Mouse (Mus musculus) hindbrain, postnatal 0 days (tissue): Measurements from ENCODE around the gene Tmc3. TPM values are rescaled to one million over a fixed set of nuclear protein-coding genes. Genes with fewer than 3 reads are reported as not detected.

Experiments used
- ATAC-seq: fragments of 200-750 bp; cut with Nextera tagmentation; 2 replicates; pipeline ENCODE4 v1.8.0; 2017; ENCODE audit warnings: mild to moderate bottlenecking, moderate TSS enrichment, moderate library complexity
- DNase-seq: peaks from one replicate; pipeline ENCODE4 v3.0.0-alpha.2; 2015; ENCODE audit warnings: low spot score
- H3K27ac ChIP-seq: fragments of 300-500 bp; sonication (generic); 2 replicates; pipeline ENCODE4 v1.5.1; 2014; ENCODE audit warnings: mild to moderate bottlenecking
- H3K27me3 ChIP-seq: fragments of 300-500 bp; sonication (generic); 2 replicates; pipeline ENCODE4 v1.6.1; 2014; ENCODE audit warnings: low read length, mixed read lengths; ENCODE audit not compliant: insufficient read depth
- H3K36me3 ChIP-seq: fragments of 300-500 bp; sonication (generic); 2 replicates; pipeline ENCODE4 v1.6.1; 2014; ENCODE audit warnings: low read length, mixed read lengths; ENCODE audit not compliant: insufficient read depth
- H3K4me1 ChIP-seq: fragments of 300-500 bp; sonication (generic); 2 replicates; pipeline ENCODE4 v1.6.1; 2014; ENCODE audit warnings: antibody characterized with exemption, low read length, mixed read lengths; ENCODE audit not compliant: insufficient read depth
- H3K4me2 ChIP-seq: fragments of 300-500 bp; sonication (generic); 2 replicates; pipeline ENCODE4 v1.6.1; 2014; ENCODE audit warnings: low read depth, mild to moderate bottlenecking, low read length, moderate library complexity, mixed read lengths
- H3K4me3 ChIP-seq: fragments of 300-500 bp; sonication (generic); 2 replicates; pipeline ENCODE4 v1.5.1; 2014; ENCODE audit warnings: low read length
- H3K9ac ChIP-seq: fragments of 300-500 bp; sonication (generic); replicated peaks from 2 replicates; pipeline ENCODE4 v1.6.1; 2014; ENCODE audit warnings: mild to moderate bottlenecking, low read length, moderate library complexity, mixed read lengths
- H3K9me3 ChIP-seq: fragments of 300-500 bp; sonication (generic); 2 replicates; pipeline ENCODE4 v1.6.1; 2016; ENCODE audit warnings: low read length, mixed read lengths
- CTCF ChIP-seq: IDR thresholded peaks from 2 replicates; pipeline ENCODE4 v1.5.1; 2016; ENCODE audit warnings: antibody characterized with exemption, control low read depth, low read depth
- WGBS: fragments of 180-500 bp; shearing (Covaris S2); extraction: QIAGEN DNeasy Blood & Tissue Kit; methylation state at CpG from one replicate; pipeline ENCODE4 v1.1.7; 2014; 5-methylcytosine and 5-hydroxymethylcytosine counted together
- polyA plus RNA-seq: library from polyadenylated mRNA; unstranded; fragments of >200 nt; fragmentation: Nextera tagmentation; extraction: Ambion mirVana; gene quantifications from 2 replicates; pipeline ENCODE4 v1.2.1, GENCODE M21; 2015
- total RNA-seq: library from RNA; depleted of rRNA; stranded (reverse); fragments of >200 nt; gene quantifications from 2 replicates; pipeline ENCODE4 v1.2.3, GENCODE M21; 2014; rRNA removed

Tmc3 gene
- total RNA-seq (0.93 and 0.94 TPM in 2 replicates), polyA plus RNA-seq (0.29 and 0.43 TPM in 2 replicates)

DNA sequence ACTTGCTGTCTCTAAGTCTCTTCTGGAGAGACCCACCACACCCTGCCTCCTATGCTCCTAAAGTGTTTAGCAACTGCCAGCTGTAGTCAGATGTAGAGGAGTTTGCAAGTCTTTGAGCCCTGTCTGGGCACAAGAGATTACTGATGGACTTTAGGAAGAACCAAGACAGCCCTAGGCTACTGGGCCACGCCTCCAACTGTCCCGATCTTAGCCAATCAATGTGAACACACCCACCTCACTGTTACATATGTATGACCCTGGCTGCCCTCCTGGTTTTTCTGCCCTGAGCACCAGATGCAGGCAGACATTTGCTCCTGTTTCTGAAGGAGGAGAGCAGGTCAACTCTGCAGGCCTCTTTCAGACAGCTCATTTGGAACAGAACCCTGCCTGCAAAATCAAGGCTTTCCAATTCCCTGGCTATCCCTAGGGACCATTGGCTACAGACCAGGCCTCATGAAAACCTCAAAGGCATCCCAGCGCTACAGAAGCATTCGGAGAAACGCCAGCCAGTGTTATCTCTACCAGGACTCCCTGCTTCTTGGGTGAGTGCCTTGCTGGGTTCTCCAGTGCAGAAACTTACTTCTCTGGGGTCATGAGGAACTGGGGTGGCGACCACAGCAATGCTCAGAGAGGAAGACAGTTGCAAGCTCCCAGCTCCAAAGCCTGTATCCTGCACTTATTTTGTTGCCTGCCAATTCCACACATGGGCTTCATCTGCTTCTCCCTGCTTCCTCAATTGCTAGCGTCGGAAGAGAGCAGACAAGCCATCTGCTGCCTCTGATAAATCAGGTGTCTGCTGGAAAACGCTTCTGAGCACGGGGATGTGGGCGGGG is at the start of gene Tmc3:
Gene Tmc3 (plus strand): TSS at position 289 of the 833 bp plus-strand sequence.
- WGBS = 31% methylated on average over 11 of the region's 11 CpGs
- no peaks in the 10 kb centered on the region for H3K27me3 ChIP-seq
- H3K9ac ChIP-seq = no peak within 1 kb of the TSS
- no peak within 1 kb of the TSS for H3K4me3 ChIP-seq
- peaks cover 8% of the 10 kb centered on the region; the same call in 1 of the 2 replicates for H3K4me1 ChIP-seq
- no peak for TF ChIP-seq CTCF
- H3K36me3 ChIP-seq = no peaks in the 10 kb centered on the region
- 0 out of 2 replicates have a peak within 1 kb of the TSS, but pooled peaks have one; percentile 11 for H3K4me2 ChIP-seq
- no peaks in the 10 kb centered on the region for H3K9me3 ChIP-seq
- peak within 1 kb of the TSS; percentile 41; the same call in 1 of the 2 replicates for H3K27ac ChIP-seq
- ATAC-seq = peak; percentile 65
- DNase-seq = peak; percentile 67

DNA sequence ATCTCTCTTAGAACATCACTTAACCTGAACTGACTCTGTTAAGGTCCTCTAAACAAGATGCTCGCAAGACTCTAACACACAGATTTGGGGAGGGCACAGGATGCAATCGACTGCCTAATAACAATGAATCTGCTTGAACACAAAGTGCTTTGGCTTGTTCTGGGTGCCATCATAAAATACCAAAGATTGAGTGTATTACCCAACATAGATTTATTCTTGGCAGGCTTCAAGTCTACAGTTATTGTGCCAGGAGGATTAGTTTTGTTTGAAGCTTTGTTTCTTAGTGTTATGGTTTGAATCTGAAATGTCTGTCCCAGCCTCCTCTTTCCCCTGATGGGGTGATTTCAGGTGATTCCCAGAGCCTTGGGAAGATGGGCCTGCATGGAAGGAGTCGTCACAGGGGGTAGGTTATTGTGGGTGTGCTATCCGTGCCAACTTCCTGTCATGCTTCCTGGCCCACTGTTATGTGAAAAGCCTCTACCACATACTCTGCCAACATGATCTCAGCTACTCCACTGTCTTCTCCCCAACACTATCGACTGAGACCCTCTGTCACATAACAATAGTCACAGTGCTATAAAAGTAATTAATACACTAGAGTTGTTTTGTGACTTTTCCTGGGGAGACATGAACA is 43.1 kb upstream of the Tmc3 start:
- DNase-seq (no peak), ATAC-seq (no peak)
- H3K9ac ChIP-seq = no peak overlapping the region
- no peak overlapping the region for H3K4me2 ChIP-seq
- no peaks in the 10 kb centered on the region for H3K27me3 ChIP-seq
- no peak overlapping the region for H3K4me3 ChIP-seq
- H3K27ac ChIP-seq = no peak overlapping the region
- H3K4me1 ChIP-seq = no peaks in the 10 kb centered on the region
- 59% methylated on average over 5 of the region's 5 CpGs for WGBS
- no peak for TF ChIP-seq CTCF
- H3K36me3 ChIP-seq = no peaks in the 10 kb centered on the region
- no peaks in the 10 kb centered on the region for H3K9me3 ChIP-seq

DNA sequence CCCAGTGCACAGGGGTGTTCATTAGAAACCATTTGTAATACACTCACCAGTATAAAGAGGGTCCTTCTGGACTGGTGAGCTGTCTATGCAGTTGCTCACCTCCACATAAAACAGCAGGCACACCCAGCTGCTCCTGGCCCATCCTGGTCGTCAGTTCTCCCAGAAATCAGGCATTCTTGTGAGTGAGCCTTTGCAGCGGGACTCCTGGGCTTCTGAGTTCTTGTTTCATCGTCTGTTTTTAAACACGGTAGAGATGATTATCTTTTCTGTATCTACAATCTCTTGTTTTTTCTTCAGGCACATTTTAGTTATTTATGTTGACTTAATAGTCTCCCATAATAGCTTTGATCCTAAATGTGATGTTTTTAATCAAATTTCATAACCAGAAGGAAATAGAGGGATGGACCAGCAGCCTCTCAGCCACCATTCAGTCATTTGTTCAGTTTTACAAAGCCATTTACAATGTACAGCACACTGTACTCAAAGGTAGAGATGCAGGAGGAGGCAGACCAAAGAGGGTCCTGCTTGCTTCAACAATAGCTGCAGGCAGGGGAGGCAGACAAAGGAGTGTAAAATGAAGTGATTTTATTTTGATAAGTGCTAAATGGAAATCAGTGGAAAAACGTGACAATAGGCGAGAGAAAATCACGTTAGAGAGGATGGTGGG is 35.9 kb upstream of the Tmc3 start:
- 48% methylated on average over 7 of the region's 7 CpGs for WGBS
- Histone ChIP-seq H3K4me3 (no peak overlapping the region), H3K27ac (peak overlapping the region; percentile 68), H3K9me3 (no peaks in the 10 kb centered on the region), H3K4me2 (peak overlapping the region; percentile 44), H3K9ac (peak overlapping the region; percentile 40; the same call in 1 of the 2 replicates), H3K27me3 (no peaks in the 10 kb centered on the region), H3K4me1 (0 out of 2 replicates have a peak, but pooled peaks cover 6% of the 10 kb centered on the region), H3K36me3 (no peaks in the 10 kb centered on the region)
- DNase-seq = peak; percentile 4
- ATAC-seq = peak; percentile 43; the same call in 1 of the 2 replicates
- TF ChIP-seq CTCF = no peak

DNA sequence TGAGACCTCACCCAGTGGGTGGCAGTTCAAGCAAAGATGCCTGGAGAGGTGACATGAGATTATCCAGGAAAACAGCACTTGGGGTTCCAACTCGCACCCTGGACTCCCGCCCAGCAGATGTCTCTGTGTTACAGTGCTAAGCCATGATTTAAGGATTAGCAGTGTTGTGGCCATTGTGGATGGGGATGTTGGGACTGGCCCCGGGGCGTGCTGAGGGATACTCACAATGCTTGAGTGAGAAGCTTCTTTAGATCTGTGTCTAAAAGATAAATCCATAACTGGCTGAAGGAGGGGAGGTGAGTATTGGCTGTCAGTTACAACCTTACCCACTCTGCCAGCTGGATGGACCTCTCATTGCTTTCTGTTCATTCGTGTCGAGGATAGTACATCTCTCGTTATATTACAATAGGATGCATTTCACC is 35.4 kb upstream of the Tmc3 start:
- Histone ChIP-seq H3K9ac (peak overlapping the region; percentile 40; the same call in 1 of the 2 replicates), H3K9me3 (no peaks in the 10 kb centered on the region), H3K4me3 (peak overlapping the region; percentile 13; the same call in 1 of the 2 replicates), H3K36me3 (no peaks in the 10 kb centered on the region), H3K27me3 (no peaks in the 10 kb centered on the region), H3K4me1 (0 out of 2 replicates have a peak, but pooled peaks cover 6% of the 10 kb centered on the region), H3K27ac (peak overlapping the region; percentile 68), H3K4me2 (peak overlapping the region; percentile 44)
- WGBS = 42% methylated on average over 7 of the region's 7 CpGs
- ATAC-seq = peak; percentile 59; the same call in 1 of the 2 replicates
- peak; percentile 37 for DNase-seq
- 0 out of 2 replicates have a peak, but pooled peaks have one; percentile 12 for TF ChIP-seq CTCF

DNA sequence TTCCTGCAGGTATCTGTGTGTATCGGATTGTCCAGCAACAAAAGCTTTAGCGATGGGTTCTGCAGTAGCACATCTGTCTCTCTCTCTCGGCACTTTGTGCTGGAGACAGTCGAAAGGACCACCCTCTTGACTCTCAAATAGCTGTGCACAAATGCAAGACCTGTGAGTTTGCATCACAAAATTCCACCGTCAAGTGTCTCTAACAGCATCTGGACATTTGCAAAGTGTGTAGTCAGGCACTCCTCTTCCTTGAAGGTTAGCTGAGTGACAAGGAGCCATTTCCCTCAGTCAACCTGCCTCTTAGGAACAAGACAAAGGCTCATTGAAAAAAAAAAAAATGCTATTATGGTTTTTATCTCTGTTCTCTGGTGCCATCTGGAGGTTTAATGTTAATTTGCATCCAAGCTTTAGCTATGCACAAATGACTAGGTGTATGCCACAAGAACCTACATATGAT is 34.7 kb upstream of the Tmc3 start:
- 0 out of 2 replicates have a peak, but pooled peaks cover 6% of the 10 kb centered on the region for H3K4me1 ChIP-seq
- H3K9ac ChIP-seq = peak overlapping the region; percentile 40
- ATAC-seq (peak; percentile 75), DNase-seq (peak; percentile 89)
- no peaks in the 10 kb centered on the region for H3K36me3 ChIP-seq
- peak; percentile 73 for TF ChIP-seq CTCF
- H3K27ac ChIP-seq = peak overlapping the region; percentile 68
- peak overlapping the region; percentile 44 for H3K4me2 ChIP-seq
- H3K4me3 ChIP-seq = peak overlapping the region; percentile 13
- H3K27me3 ChIP-seq = no peaks in the 10 kb centered on the region
- H3K9me3 ChIP-seq = no peaks in the 10 kb centered on the region
- 28% methylated on average over 5 of the region's 5 CpGs for WGBS

DNA sequence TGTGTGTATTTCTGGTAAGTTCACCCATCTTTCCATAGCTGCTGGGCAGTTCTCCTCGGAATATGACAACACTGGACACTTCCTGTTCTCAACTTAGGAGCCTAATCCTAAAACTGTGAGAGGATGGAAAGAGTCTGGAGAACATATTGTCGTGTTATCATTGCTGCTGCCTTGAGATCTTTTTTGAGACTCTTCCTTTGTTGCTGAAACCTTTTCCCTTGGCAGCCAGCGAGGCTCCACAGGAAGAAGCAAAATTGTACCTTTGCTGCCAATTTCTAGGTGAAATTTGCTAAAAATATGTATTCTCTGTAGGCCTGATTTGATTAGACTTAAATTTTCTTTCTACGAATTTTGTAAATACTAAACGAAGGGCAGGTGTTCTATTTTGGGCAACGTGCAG is 30.2 kb upstream of the Tmc3 start:
- Histone ChIP-seq H3K36me3 (no peaks in the 10 kb centered on the region), H3K9me3 (no peaks in the 10 kb centered on the region), H3K4me3 (no peak overlapping the region), H3K27me3 (no peaks in the 10 kb centered on the region), H3K9ac (no peak overlapping the region), H3K4me1 (no peaks in the 10 kb centered on the region), H3K27ac (no peak overlapping the region), H3K4me2 (no peak overlapping the region)
- ATAC-seq (no peak), DNase-seq (no peak)
- no peak for TF ChIP-seq CTCF
- 80% methylated on average over 6 of the region's 6 CpGs for WGBS
